Mouse (Mus musculus) heart, embryonic 11.5 days (tissue): ENCODE data around the gene Cyren. TPM values are rescaled to one million over a fixed set of nuclear protein-coding genes. Genes with fewer than 3 reads are reported as not detected.

ENCODE experiments used
- ATAC-seq: fragments of 200-750 bp; cut with Nextera tagmentation; replicated peaks from 2 replicates; pipeline ENCODE4 v1.8.0; 2017; ENCODE audit warnings: moderate library complexity; ENCODE audit not compliant: insufficient number of reproducible peaks, low FRiP score, low TSS enrichment
- H3K27ac ChIP-seq: fragments of 300-500 bp; sonication (generic); 2 replicates; pipeline ENCODE4 v1.5.1; 2014; ENCODE audit warnings: mild to moderate bottlenecking, low read depth, low read length
- H3K27me3 ChIP-seq: fragments of 300-500 bp; sonication (generic); 2 replicates; pipeline ENCODE4 v1.6.1; 2014; ENCODE audit warnings: mild to moderate bottlenecking, low read length, mixed read lengths; ENCODE audit not compliant: control insufficient read depth, insufficient read depth
- H3K36me3 ChIP-seq: fragments of 300-500 bp; sonication (generic); 2 replicates; pipeline ENCODE4 v1.6.1; 2014; ENCODE audit warnings: mild to moderate bottlenecking, low read length, moderate library complexity, mixed read lengths; ENCODE audit not compliant: control insufficient read depth, insufficient read depth
- H3K4me1 ChIP-seq: fragments of 300-500 bp; sonication (generic); 2 replicates; pipeline ENCODE4 v1.6.1; 2014; ENCODE audit warnings: low read length; ENCODE audit not compliant: control insufficient read depth, insufficient read depth
- H3K4me2 ChIP-seq: fragments of 300-500 bp; sonication (generic); 2 replicates; pipeline ENCODE4 v1.6.1; 2014; ENCODE audit warnings: mild to moderate bottlenecking, moderate library complexity
- H3K4me3 ChIP-seq: fragments of 300-500 bp; sonication (generic); 2 replicates; pipeline ENCODE4 v1.5.1; 2014; ENCODE audit warnings: low read depth, low read length
- H3K9ac ChIP-seq: fragments of 300-500 bp; sonication (generic); 2 replicates; pipeline ENCODE4 v1.6.1; 2014; ENCODE audit warnings: mild to moderate bottlenecking, low read depth, low read length, moderate library complexity
- H3K9me3 ChIP-seq: fragments of 300-500 bp; sonication (generic); replicated peaks from 2 replicates; pipeline ENCODE4 v1.6.1; 2016; ENCODE audit warnings: low read length; ENCODE audit not compliant: control insufficient read depth
- WGBS: fragments of 180-500 bp; shearing (Covaris S2); extraction: QIAGEN DNeasy Blood & Tissue Kit; methylation state at CpG from one replicate; pipeline ENCODE4 v1.1.7; 2014; ENCODE audit not compliant: insufficient replicate concordance; 5-methylcytosine and 5-hydroxymethylcytosine counted together
- polyA plus RNA-seq: library from polyadenylated mRNA; unstranded; fragments of >200 nt; fragmentation: Nextera tagmentation; extraction: Ambion mirVana; gene quantifications from 2 replicates; pipeline ENCODE4 v1.2.1, GENCODE M21; 2014

The Cyren gene
- polyA plus RNA-seq, 1 experiment from 2014 or later = 11.2 TPM

DNA sequence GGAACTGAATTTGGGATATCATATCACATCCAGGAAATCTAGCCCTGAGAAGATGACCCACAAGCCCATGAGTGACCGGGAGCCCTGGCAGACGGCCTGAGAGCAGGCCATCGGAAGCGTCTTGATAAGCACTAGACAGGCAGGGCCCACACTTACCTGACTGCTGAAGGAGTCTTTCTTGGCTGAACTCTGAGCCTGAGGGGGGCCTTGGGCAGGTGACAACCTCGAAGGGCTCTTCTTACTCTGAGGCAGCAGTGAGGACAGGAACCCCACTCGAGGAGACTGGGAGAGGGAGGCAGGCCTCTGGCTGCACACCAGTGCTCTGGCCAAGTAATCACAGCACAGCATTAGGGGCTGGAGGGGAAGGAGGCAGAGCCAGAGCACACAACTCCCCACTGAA, 26.5 kb upstream of the Cyren start:
- WGBS = 32% methylated on average over 6 of the region's 6 CpGs
- Histone ChIP-seq H3K27ac (peak overlapping the region; percentile 30), H3K27me3 (no peaks in the 10 kb centered on the region), H3K36me3 (peaks cover 14% of the 10 kb centered on the region; the same call in 1 of the 2 replicates), H3K9ac (0 out of 2 replicates have a peak overlapping the region, but pooled peaks have one; percentile 6), H3K4me3 (no peak overlapping the region), H3K9me3 (no peaks in the 10 kb centered on the region), H3K4me1 (peaks cover 52% of the 10 kb centered on the region), H3K4me2 (peak overlapping the region; percentile 6; the same call in 1 of the 2 replicates)
- ATAC-seq = no peak

DNA sequence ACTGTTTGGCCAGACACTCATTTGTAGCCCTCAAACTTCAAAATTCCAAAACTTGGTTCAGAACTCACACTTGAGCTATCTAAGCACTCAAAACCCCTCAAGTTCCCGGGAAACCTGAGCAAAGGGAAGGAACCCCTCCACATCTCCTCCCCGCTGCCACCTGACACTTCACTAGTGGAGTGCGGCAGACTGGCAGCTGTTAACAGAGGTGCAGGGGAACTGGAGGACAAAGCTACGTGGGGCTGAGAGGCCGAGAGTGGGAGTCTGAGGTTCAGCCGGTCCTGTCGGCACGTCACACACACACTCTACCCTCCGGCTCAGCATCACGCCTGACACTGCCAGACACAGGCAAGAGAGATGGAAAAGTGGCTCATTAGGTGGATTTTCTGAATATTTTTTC, 26.0 kb upstream of the Cyren start:
- ATAC-seq = no peak
- H3K9ac ChIP-seq = peak overlapping the region; percentile 8; the same call in 1 of the 2 replicates
- H3K4me3 ChIP-seq = no peak overlapping the region
- peaks cover 54% of the 10 kb centered on the region for H3K4me1 ChIP-seq
- H3K27me3 ChIP-seq = no peaks in the 10 kb centered on the region
- peak overlapping the region; percentile 46 for H3K4me2 ChIP-seq
- H3K27ac ChIP-seq = peak overlapping the region; percentile 30
- H3K36me3 ChIP-seq = peaks cover 16% of the 10 kb centered on the region; the same call in 1 of the 2 replicates
- 45% methylated on average over 10 of the region's 10 CpGs for WGBS
- H3K9me3 ChIP-seq = no peaks in the 10 kb centered on the region

DNA sequence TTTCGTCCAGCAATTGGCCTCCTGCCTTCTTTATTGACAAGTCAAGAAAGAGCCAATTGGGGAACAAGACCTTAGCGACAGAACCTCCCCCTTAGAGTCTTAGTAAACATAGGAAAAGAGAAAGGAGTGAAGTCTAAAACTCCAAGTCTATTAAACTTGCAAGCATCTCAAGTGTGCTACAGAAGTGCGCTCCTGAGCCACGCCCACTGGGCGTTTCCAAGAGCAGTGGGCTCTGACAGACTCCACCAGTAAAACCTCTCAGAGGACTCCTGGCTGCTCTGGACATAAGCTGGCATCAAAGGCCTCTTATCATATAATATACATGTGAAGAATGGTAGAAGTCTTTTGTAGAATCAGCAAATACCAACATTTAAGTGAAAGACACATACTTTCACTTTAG, 25.6 kb upstream of the Cyren start:
- Histone ChIP-seq H3K4me3 (no peak overlapping the region), H3K27ac (peak overlapping the region; percentile 30; the same call in 1 of the 2 replicates), H3K9ac (peak overlapping the region; percentile 8; the same call in 1 of the 2 replicates), H3K36me3 (peaks cover 16% of the 10 kb centered on the region; the same call in 1 of the 2 replicates), H3K27me3 (no peaks in the 10 kb centered on the region), H3K4me1 (peaks cover 54% of the 10 kb centered on the region), H3K4me2 (peak overlapping the region; percentile 46), H3K9me3 (no peaks in the 10 kb centered on the region)
- no peak for ATAC-seq
- 67% methylated on average over 5 of the region's 5 CpGs for WGBS

DNA sequence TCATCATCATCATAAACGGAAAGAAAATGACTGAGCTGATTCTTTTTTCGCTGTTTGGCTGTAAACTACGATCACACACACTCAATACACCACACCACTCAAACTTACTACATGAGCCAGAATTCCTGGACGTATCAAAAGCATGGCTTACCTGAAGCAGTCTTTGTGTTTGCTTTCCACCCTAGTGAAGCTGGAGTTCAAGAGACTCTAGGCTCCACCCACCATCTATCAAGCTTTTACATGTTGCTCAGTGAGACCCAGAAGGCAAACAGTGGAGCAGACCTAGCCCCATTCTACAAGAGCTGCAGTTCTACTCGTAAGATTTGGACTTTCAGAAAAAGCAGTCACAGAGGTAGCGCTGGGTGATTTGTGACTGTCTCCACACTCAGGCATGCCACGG, 24.7 kb upstream of the Cyren start:
- peaks cover 16% of the 10 kb centered on the region; the same call in 1 of the 2 replicates for H3K36me3 ChIP-seq
- no peaks in the 10 kb centered on the region for H3K27me3 ChIP-seq
- no peak overlapping the region for H3K9ac ChIP-seq
- WGBS = 80% methylated on average over 7 of the region's 7 CpGs
- no peak for ATAC-seq
- H3K4me3 ChIP-seq = no peak overlapping the region
- H3K4me2 ChIP-seq = peak overlapping the region; percentile 9
- peak overlapping the region; percentile 65 for H3K27ac ChIP-seq
- H3K4me1 ChIP-seq = peaks cover 47% of the 10 kb centered on the region
- no peaks in the 10 kb centered on the region for H3K9me3 ChIP-seq

DNA sequence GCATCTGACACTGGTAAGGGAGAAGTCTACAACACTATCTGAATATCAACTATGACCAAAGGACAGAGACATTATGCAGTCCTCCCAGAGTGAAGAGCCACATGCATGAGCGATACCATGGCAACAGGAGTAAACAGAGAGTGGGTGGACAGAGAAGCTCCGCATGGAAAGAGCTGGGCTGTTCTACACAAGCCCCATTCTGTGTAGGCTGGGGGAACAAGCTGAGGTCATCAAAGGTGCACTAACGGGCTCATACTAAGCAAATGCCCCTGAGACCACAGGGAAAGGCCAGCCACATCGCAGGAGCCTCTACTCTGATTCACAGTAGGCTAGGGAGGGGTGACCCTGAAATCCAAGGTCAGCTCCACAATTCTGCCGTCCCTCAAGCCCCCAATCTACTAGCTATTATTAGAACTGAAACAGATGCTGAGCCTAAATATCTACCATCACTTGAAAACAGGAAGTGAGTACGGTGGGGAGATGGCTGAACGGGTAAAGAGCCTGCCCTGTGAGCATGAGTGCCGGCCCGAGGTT, 24.1 kb upstream of the Cyren start:
- H3K9me3 ChIP-seq = no peaks in the 10 kb centered on the region
- no peaks in the 10 kb centered on the region for H3K27me3 ChIP-seq
- peak overlapping the region; percentile 9 for H3K4me2 ChIP-seq
- no peak overlapping the region for H3K4me3 ChIP-seq
- ATAC-seq = 0 out of 2 replicates have a peak, but pooled peaks have one; percentile 12
- H3K27ac ChIP-seq = peak overlapping the region; percentile 65
- H3K9ac ChIP-seq = 0 out of 2 replicates have a peak overlapping the region, but pooled peaks have one; percentile 8
- peaks cover 11% of the 10 kb centered on the region; the same call in 1 of the 2 replicates for H3K36me3 ChIP-seq
- WGBS = 35% methylated on average over 9 of the region's 9 CpGs
- peaks cover 46% of the 10 kb centered on the region for H3K4me1 ChIP-seq

DNA sequence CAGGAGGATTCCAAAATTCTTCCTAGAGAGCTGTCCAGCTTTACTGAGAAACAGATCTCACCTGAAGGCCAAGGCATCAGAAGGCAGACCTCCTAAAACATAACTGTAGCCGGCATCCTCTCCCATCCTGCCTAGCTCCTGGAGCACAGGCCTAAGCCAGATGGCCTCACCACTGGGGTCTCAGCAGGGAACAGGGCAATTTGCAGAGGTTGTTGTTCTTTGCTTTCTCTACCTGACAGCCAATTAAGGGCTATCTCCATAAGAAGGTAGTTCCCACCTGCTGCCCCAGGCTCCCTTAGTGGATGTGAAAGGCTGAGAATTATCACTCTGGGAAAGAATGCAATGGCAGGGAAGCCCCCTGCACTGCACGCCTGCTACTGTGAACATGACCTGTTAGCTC, 23.1 kb upstream of the Cyren start:
- no peak for ATAC-seq
- Histone ChIP-seq H3K4me1 (peaks cover 46% of the 10 kb centered on the region), H3K27me3 (no peaks in the 10 kb centered on the region), H3K36me3 (peaks cover 7% of the 10 kb centered on the region), H3K4me3 (no peak overlapping the region), H3K4me2 (no peak overlapping the region), H3K9ac (no peak overlapping the region), H3K27ac (no peak overlapping the region), H3K9me3 (no peaks in the 10 kb centered on the region)
- 67% methylated on average over 2 of the region's 2 CpGs for WGBS

DNA sequence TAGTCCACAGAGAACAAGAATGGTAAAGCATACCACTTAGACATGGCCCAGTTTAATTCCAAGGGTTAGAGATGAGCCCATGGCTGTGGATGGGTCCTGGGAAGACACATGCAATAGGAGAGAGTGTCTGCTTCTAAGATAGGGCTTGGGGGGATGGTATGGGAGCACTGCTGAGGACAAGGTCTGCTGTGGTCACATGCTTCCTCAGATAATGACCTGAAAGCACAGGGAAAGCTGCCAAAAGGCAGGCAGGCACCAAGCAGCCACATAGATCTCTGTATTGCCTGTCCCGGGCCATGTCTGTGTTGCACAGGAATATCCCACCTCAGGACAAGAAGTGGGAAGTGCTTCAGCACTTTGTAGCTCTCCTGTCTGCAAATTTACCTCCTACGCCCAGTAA, 21.3 kb upstream of the Cyren start:
- Histone ChIP-seq H3K4me2 (no peak overlapping the region), H3K27ac (no peak overlapping the region), H3K9ac (no peak overlapping the region), H3K36me3 (peaks cover 18% of the 10 kb centered on the region), H3K4me3 (no peak overlapping the region), H3K4me1 (peaks cover 41% of the 10 kb centered on the region), H3K27me3 (no peaks in the 10 kb centered on the region), H3K9me3 (no peaks in the 10 kb centered on the region)
- 0 out of 2 replicates have a peak, but pooled peaks have one; percentile 40 for ATAC-seq
- WGBS = 63% methylated on average over 2 of the region's 2 CpGs

DNA sequence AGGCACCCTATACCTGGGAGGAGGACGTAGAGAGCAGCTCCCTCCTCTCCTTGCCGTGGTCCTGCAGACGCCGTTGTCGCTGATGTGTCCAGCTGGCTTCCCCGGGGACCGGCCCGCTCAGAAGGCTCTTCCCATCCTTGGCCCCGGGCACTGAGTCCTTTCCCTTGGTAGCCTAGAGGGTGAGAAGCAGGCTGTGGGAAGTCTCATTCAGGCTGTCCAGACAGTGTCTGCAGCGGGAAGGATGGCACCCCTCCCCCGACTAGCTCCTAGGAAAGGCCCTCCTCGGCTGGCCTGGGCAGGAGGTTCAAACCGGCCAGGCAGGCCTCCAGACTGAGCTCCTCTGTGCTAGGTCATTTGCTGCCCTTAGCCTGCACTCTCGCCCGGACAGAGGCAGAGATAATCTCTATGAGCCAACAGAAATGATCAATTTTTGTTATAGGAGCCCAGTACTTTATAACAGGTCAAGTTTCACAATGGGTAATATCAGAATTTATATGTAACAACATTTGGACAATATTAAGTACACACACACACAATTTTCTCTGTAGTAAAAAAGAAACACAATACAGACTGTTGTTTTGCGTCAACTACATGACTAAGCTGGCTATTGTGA, 18.4 kb upstream of the Cyren start:
- Histone ChIP-seq H3K4me3 (no peak overlapping the region), H3K4me1 (peaks cover 17% of the 10 kb centered on the region), H3K36me3 (peaks cover 35% of the 10 kb centered on the region), H3K4me2 (no peak overlapping the region), H3K27ac (no peak overlapping the region), H3K9ac (no peak overlapping the region), H3K9me3 (no peaks in the 10 kb centered on the region), H3K27me3 (no peaks in the 10 kb centered on the region)
- WGBS = 56% methylated on average over 16 of the region's 16 CpGs
- ATAC-seq = no peak
